Mouse (Mus musculus) ES-Bruce4 (cell line): Measurements from ENCODE around the gene Mrrf. TPM values are rescaled to one million over a fixed set of nuclear protein-coding genes. Genes with fewer than 3 reads are reported as not detected.

ENCODE experiments used
- H3K27ac ChIP-seq: 2 replicates; pipeline ENCODE4 v1.5.1; 2012; ENCODE audit warnings: low read length, inconsistent platforms; ENCODE audit not compliant: insufficient read depth
- H3K27me3 ChIP-seq: 2 replicates; pipeline ENCODE4 v1.6.1; 2012; ENCODE audit warnings: mild to moderate bottlenecking, low read length, inconsistent platforms; ENCODE audit not compliant: control insufficient read depth, poor library complexity, insufficient read depth, severe bottlenecking
- H3K36me3 ChIP-seq: 2 replicates; pipeline ENCODE4 v1.6.1; 2012; ENCODE audit warnings: inconsistent platforms, mild to moderate bottlenecking, low read length, moderate library complexity; ENCODE audit not compliant: control insufficient read depth, poor library complexity, insufficient read depth, severe bottlenecking
- H3K4me1 ChIP-seq: one replicate; pipeline ENCODE4 v1.8.1; 2011; ENCODE audit warnings: low read length; ENCODE audit not compliant: control insufficient read depth, insufficient read depth
- H3K4me3 ChIP-seq: 2 replicates; pipeline ENCODE4 v1.5.1; 2011; ENCODE audit warnings: low read depth, mild to moderate bottlenecking, low read length
- H3K9ac ChIP-seq: 2 replicates; pipeline ENCODE4 v1.6.1; 2012; ENCODE audit warnings: low read depth, mild to moderate bottlenecking, inconsistent platforms; ENCODE audit not compliant: poor library complexity, severe bottlenecking
- H3K9me3 ChIP-seq: replicated peaks from 2 replicates; pipeline ENCODE4 v1.6.1; 2012; ENCODE audit warnings: mild to moderate bottlenecking, low read length, inconsistent platforms; ENCODE audit not compliant: control insufficient read depth, poor library complexity, insufficient read depth, severe bottlenecking
- CTCF ChIP-seq: IDR thresholded peaks from one replicate; pipeline ENCODE4 v1.8.1; 2011; ENCODE audit warnings: low read depth, low read length
- EP300 ChIP-seq: IDR thresholded peaks from 2 replicates; pipeline ENCODE4 v1.6.1; 2011; ENCODE audit warnings: low read depth, low read length; ENCODE audit not compliant: insufficient read depth
- POLR2A ChIP-seq: IDR thresholded peaks from one replicate; pipeline ENCODE4 v1.8.1; 2011; ENCODE audit warnings: low read length; ENCODE audit not compliant: insufficient read depth
- polyA plus RNA-seq: library from polyadenylated mRNA; stranded (reverse); fragments of >200 nt; gene quantifications from 2 replicates; pipeline ENCODE4 v1.2.4, GENCODE M21; 2011; ENCODE audit warnings: low read depth; ENCODE audit not compliant: missing spikeins, insufficient read depth, insufficient read length

Mrrf gene
- polyA plus RNA-seq, 1 experiment, result 35.9 TPM

GRCm38 (mm10) chr2:36201756-36202610, 65.8 kb downstream of the Mrrf start:
- Histone ChIP-seq H3K4me1 (no peaks in the 10 kb centered on the region), H3K27me3 (peaks cover 13% of the 10 kb centered on the region), H3K36me3 (no peaks in the 10 kb centered on the region), H3K9me3 (no peaks in the 10 kb centered on the region), H3K4me3 (no peak overlapping the region), H3K27ac (no peak overlapping the region), H3K9ac (no peak overlapping the region)
- TF ChIP-seq POLR2A, result no peak
- no peak for TF ChIP-seq CTCF
- TF ChIP-seq EP300, result no peak

DNA sequence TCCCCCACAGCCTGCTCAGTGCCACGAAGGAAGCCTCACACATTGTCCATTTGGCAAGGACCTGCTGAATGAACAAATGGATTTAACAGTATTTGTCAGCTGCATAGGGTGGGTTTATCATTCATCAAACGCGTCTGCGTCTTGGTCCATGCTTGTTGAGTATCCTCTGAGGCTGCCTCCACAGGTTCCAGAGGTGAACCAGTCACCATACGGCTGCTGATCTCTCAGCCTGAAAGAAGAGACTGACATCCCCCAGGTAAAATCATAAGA, 66.4 kb downstream of the Mrrf start:
- H3K4me1 ChIP-seq, result no peaks in the 10 kb centered on the region

DNA sequence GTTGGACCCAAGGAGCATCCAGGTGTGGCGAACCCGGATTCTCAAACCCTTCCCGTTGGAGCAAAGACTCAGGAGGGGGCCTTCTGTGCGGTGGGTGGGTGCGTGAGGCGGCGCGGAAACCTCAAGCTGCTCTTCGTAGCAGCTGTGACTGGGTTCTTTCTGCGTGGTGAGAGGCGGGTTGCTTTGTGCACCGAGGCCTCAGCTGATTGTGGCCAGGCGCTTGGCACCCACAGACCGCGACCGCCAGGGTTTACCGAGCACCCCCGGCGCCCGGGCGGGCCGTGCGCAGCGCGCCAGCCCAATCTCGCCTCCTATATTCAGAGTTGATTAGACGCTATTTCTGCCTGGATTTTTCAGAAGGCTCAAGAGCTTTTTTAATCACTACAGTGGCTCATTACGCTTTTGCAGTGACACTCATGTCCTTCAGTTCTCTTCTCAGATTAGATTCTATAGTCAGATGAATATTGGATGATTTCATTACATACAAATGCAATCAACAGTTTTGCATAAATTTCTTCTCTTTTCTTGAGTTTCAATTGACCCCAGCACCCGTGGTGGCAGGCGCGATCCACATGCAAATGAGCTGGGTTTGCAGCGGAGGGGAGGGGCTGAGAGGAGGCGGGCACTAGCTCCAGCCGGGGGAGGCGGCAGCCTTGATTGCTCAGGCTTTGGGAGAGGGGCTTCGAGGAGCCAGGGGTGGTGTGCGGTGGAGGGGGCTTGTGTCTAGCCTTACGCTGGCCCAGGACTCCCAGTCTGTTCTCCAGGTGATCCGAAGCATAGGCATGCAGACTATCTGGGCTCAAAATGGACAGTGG, 67.0 kb downstream of the Mrrf start:
- Histone ChIP-seq H3K9ac (no peak overlapping the region), H3K27ac (no peak overlapping the region)

More for the DNA sequence above, 66.4 kb downstream of the Mrrf start:
- no peak overlapping the region for H3K27ac ChIP-seq
- no peak for TF ChIP-seq POLR2A
- TF ChIP-seq EP300, result no peak
- no peak for TF ChIP-seq CTCF
- H3K9ac ChIP-seq, result no peak overlapping the region
- H3K36me3 ChIP-seq, result no peaks in the 10 kb centered on the region
- no peaks in the 10 kb centered on the region for H3K9me3 ChIP-seq
- peaks cover 13% of the 10 kb centered on the region for H3K27me3 ChIP-seq
- no peak overlapping the region for H3K4me3 ChIP-seq

DNA sequence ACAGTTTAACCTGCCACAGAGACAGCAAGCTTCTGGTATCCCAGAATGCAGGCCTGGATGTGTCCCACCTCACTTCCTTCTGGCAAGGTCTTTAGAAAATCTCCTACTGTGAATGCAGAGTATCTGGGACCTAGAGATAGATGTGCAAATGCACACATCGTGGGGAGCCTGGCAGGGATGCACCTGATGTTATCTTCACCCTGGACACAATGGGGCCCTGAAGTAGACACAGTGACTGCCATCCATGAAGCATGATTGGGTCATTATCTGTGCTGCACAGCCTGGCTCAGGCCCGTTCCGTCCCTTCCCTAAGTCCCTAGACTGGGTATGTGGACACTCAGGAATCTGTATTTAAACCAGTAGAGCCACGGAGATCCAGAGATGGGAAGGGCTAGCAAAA, 68.4 kb downstream of the Mrrf start:
- H3K9ac ChIP-seq, result no peak overlapping the region
- H3K27ac ChIP-seq, result no peak overlapping the region
- no peaks in the 10 kb centered on the region for H3K36me3 ChIP-seq
- H3K4me3 ChIP-seq, result no peak overlapping the region
- TF ChIP-seq EP300 (no peak), POLR2A (no peak), CTCF (no peak)
- H3K27me3 ChIP-seq, result peaks cover 12% of the 10 kb centered on the region
- no peaks in the 10 kb centered on the region for H3K4me1 ChIP-seq
- no peaks in the 10 kb centered on the region for H3K9me3 ChIP-seq

More for the DNA sequence above, 67.0 kb downstream of the Mrrf start:
- Histone ChIP-seq H3K27me3 (peaks cover 13% of the 10 kb centered on the region), H3K4me3 (peak overlapping the region; percentile 35), H3K9me3 (no peaks in the 10 kb centered on the region), H3K36me3 (no peaks in the 10 kb centered on the region), H3K4me1 (no peaks in the 10 kb centered on the region)
- no peak for TF ChIP-seq POLR2A
- TF ChIP-seq EP300, result no peak
- no peak for TF ChIP-seq CTCF

DNA sequence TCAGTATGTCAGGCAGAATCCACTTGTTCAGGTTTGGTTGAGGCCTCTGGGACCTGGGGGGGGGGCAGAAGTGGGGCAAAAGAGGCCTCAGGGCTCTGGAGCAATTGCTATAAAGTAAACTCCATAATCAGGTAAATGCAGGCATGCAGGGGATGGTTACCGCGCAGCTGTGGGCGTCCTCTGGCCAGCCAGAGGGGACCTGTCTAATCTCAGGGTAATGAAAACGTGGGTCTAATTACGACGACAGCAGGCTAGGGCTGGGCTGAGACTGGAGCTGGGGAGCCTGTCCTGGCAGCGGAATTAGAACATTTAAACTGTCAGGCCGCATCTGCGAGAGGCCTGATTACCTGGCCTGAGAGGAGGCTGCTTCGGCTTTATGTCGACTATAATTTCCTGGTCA, 70.9 kb downstream of the Mrrf start:
- H3K4me1 ChIP-seq, result no peaks in the 10 kb centered on the region
- no peak overlapping the region for H3K4me3 ChIP-seq
- no peaks in the 10 kb centered on the region for H3K36me3 ChIP-seq
- H3K9ac ChIP-seq, result no peak overlapping the region
- no peak overlapping the region for H3K27ac ChIP-seq
- no peak for TF ChIP-seq POLR2A
- no peaks in the 10 kb centered on the region; the same call in 1 of the 2 replicates for H3K27me3 ChIP-seq
- H3K9me3 ChIP-seq, result no peaks in the 10 kb centered on the region

DNA sequence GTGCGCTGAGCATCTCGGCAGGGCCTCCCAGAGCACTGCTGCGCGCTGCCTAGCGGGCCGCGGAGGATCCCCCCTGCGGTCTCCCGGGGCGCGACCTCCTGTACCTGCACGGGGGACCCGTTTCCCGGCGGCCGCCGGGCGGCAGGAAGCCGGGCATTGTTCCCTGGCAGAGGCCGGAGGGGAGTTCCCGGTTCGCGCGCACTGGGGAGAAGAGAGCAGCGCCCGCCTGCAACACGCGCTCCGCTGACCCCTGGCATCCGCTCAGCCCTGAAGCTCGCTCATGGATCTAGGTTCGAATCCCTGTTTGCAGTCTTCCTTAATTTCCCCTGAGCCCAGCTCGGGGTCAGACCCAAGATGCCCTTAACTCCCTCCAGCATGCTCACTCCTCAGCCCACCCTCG, 74.6 kb downstream of the Mrrf start:
- Histone ChIP-seq H3K9ac (0 out of 2 replicates have a peak overlapping the region, but pooled peaks have one; percentile 26), H3K36me3 (no peaks in the 10 kb centered on the region), H3K4me3 (peak overlapping the region; percentile 32; the same call in 1 of the 2 replicates), H3K4me1 (peaks cover 2% of the 10 kb centered on the region), H3K27ac (no peak overlapping the region), H3K27me3 (no peaks in the 10 kb centered on the region; the same call in 1 of the 2 replicates), H3K9me3 (no peaks in the 10 kb centered on the region)
- TF ChIP-seq CTCF (no peak), EP300 (no peak), POLR2A (no peak)
